Mouse (Mus musculus) forebrain, embryonic 13.5 days (tissue): ENCODE measurements around the gene Cdca8. TPM values are rescaled to one million over a fixed set of nuclear protein-coding genes. Genes with fewer than 3 reads are reported as not detected.

Experiments
- ATAC-seq: fragments of 200-750 bp; cut with Nextera tagmentation; 2 replicates; pipeline ENCODE4 v1.8.0; 2017
- H3K27ac ChIP-seq: fragments of 300-500 bp; sonication (generic); 2 replicates; pipeline ENCODE4 v1.5.1; 2015; ENCODE audit warnings: inconsistent platforms, mild to moderate bottlenecking, moderate library complexity
- H3K27me3 ChIP-seq: fragments of 300-500 bp; sonication (generic); 2 replicates; pipeline ENCODE4 v1.6.1; 2015; ENCODE audit warnings: mild to moderate bottlenecking, inconsistent platforms
- H3K36me3 ChIP-seq: fragments of 300-500 bp; sonication (generic); 2 replicates; pipeline ENCODE4 v1.6.1; 2015; ENCODE audit warnings: mild to moderate bottlenecking, inconsistent platforms; ENCODE audit not compliant: poor library complexity, severe bottlenecking
- H3K4me1 ChIP-seq: fragments of 300-500 bp; sonication (generic); 2 replicates; pipeline ENCODE4 v1.6.1; 2015; ENCODE audit warnings: inconsistent platforms
- H3K4me2 ChIP-seq: fragments of 300-500 bp; sonication (generic); 2 replicates; pipeline ENCODE4 v1.6.1; 2015; ENCODE audit warnings: inconsistent platforms, mild to moderate bottlenecking, moderate library complexity
- H3K4me3 ChIP-seq: fragments of 300-500 bp; sonication (generic); 2 replicates; pipeline ENCODE4 v1.5.1; 2015; ENCODE audit warnings: mild to moderate bottlenecking, inconsistent platforms
- H3K9ac ChIP-seq: fragments of 300-500 bp; sonication (generic); 2 replicates; pipeline ENCODE4 v1.6.1; 2015; ENCODE audit warnings: mild to moderate bottlenecking, inconsistent platforms
- H3K9me3 ChIP-seq: fragments of 300-500 bp; sonication (generic); replicated peaks from 2 replicates; pipeline ENCODE4 v1.6.1; 2016; ENCODE audit warnings: inconsistent platforms
- WGBS: fragments of 180-500 bp; shearing (Covaris S2); methylation state at CpG from one replicate; pipeline ENCODE4 v1.1.7; 2015; 5-methylcytosine and 5-hydroxymethylcytosine counted together
- polyA plus RNA-seq: library from polyadenylated mRNA; unstranded; fragments of >200 nt; fragmentation: Nextera tagmentation; extraction: Ambion mirVana; gene quantifications from 2 replicates; pipeline ENCODE4 v1.2.1, GENCODE M21; 2015

The Cdca8 gene
- polyA plus RNA-seq, 1 experiment from 2014 or later: 179 TPM

- no peak overlapping the region for H3K27ac ChIP-seq
- WGBS: 90% methylated on average over 8 of the region's 8 CpGs
- ATAC-seq: no peak
Observed at GRCm38 (mm10) chr4:124971094-124971493, 32.0 kb upstream of the Cdca8 start.

GRCm38 (mm10) chr4:124970677-124971076, 31.6 kb upstream of the Cdca8 start:
- Histone ChIP-seq H3K36me3 (no peaks in the 10 kb centered on the region), H3K27ac (no peak overlapping the region), H3K4me2 (no peak overlapping the region), H3K27me3 (no peaks in the 10 kb centered on the region), H3K4me3 (no peak overlapping the region), H3K9me3 (no peaks in the 10 kb centered on the region), H3K9ac (no peak overlapping the region), H3K4me1 (peaks cover 4% of the 10 kb centered on the region; the same call in 1 of the 2 replicates)
- ATAC-seq: no peak
- WGBS: 26% methylated on average over 5 of the region's 5 CpGs

More at GRCm38 (mm10) chr4:124971094-124971493, 32.0 kb upstream of the Cdca8 start:
- H3K27me3 ChIP-seq: no peaks in the 10 kb centered on the region
- H3K4me1 ChIP-seq: peaks cover 4% of the 10 kb centered on the region; the same call in 1 of the 2 replicates
- no peak overlapping the region for H3K4me2 ChIP-seq
- H3K9me3 ChIP-seq: no peaks in the 10 kb centered on the region
- H3K9ac ChIP-seq: no peak overlapping the region
- no peak overlapping the region for H3K4me3 ChIP-seq
- H3K36me3 ChIP-seq: no peaks in the 10 kb centered on the region

GRCm38 (mm10) chr4:124970194-124970593, 31.1 kb upstream of the Cdca8 start:
- no peak overlapping the region for H3K9ac ChIP-seq
- H3K9me3 ChIP-seq: no peaks in the 10 kb centered on the region
- WGBS: 72% methylated on average over 11 of the region's 11 CpGs
- peaks cover 8% of the 10 kb centered on the region for H3K4me1 ChIP-seq
- no peaks in the 10 kb centered on the region for H3K36me3 ChIP-seq
- H3K27me3 ChIP-seq: no peaks in the 10 kb centered on the region
- no peak overlapping the region for H3K4me3 ChIP-seq
- H3K27ac ChIP-seq: no peak overlapping the region
- ATAC-seq: no peak
- no peak overlapping the region for H3K4me2 ChIP-seq

GRCm38 (mm10) chr4:124969219-124969848, 30.2 kb upstream of the Cdca8 start:
- 79% methylated on average over 7 of the region's 7 CpGs for WGBS
- H3K36me3 ChIP-seq: no peaks in the 10 kb centered on the region

GRCm38 (mm10) chr4:124968711-124969110, 29.6 kb upstream of the Cdca8 start:
- WGBS: 24% methylated on average over 6 of the region's 6 CpGs
- H3K4me2 ChIP-seq: no peak overlapping the region
- peaks cover 10% of the 10 kb centered on the region for H3K4me1 ChIP-seq
- H3K27ac ChIP-seq: no peak overlapping the region
- H3K36me3 ChIP-seq: no peaks in the 10 kb centered on the region
- ATAC-seq: no peak
- H3K9ac ChIP-seq: no peak overlapping the region
- H3K9me3 ChIP-seq: no peaks in the 10 kb centered on the region
- H3K4me3 ChIP-seq: no peak overlapping the region
- H3K27me3 ChIP-seq: no peaks in the 10 kb centered on the region

More at GRCm38 (mm10) chr4:124969219-124969848, 30.2 kb upstream of the Cdca8 start:
- Histone ChIP-seq H3K27ac (no peak overlapping the region), H3K4me2 (no peak overlapping the region), H3K9ac (no peak overlapping the region), H3K4me1 (peaks cover 10% of the 10 kb centered on the region), H3K27me3 (no peaks in the 10 kb centered on the region), H3K9me3 (no peaks in the 10 kb centered on the region), H3K4me3 (no peak overlapping the region)
- ATAC-seq: no peak

GRCm38 (mm10) chr4:124964912-124965599, 25.9 kb upstream of the Cdca8 start:
- Histone ChIP-seq H3K27ac (0 out of 2 replicates have a peak overlapping the region, but pooled peaks have one; percentile 15), H3K4me2 (no peak overlapping the region), H3K9ac (peak overlapping the region; percentile 34; the same call in 1 of the 2 replicates), H3K4me1 (peaks cover 6% of the 10 kb centered on the region), H3K4me3 (no peak overlapping the region), H3K27me3 (no peaks in the 10 kb centered on the region), H3K36me3 (no peaks in the 10 kb centered on the region), H3K9me3 (no peaks in the 10 kb centered on the region)
- ATAC-seq: no peak
- WGBS: 5% methylated on average over 8 of the region's 8 CpGs

GRCm38 (mm10) chr4:124962576-124962975, 23.5 kb upstream of the Cdca8 start:
- WGBS: 64% methylated on average over 11 of the region's 11 CpGs
- Histone ChIP-seq H3K9ac (no peak overlapping the region), H3K36me3 (no peaks in the 10 kb centered on the region), H3K4me2 (no peak overlapping the region), H3K27ac (no peak overlapping the region), H3K9me3 (no peaks in the 10 kb centered on the region), H3K4me3 (no peak overlapping the region), H3K27me3 (no peaks in the 10 kb centered on the region), H3K4me1 (peaks cover 6% of the 10 kb centered on the region)
- no peak for ATAC-seq

- Histone ChIP-seq H3K4me2 (no peak overlapping the region), H3K27me3 (no peaks in the 10 kb centered on the region), H3K4me3 (no peak overlapping the region), H3K9me3 (no peaks in the 10 kb centered on the region), H3K27ac (no peak overlapping the region), H3K36me3 (no peaks in the 10 kb centered on the region), H3K9ac (no peak overlapping the region), H3K4me1 (peaks cover 6% of the 10 kb centered on the region)
- no peak for ATAC-seq
- WGBS: 88% methylated on average over 11 of the region's 11 CpGs
Observed at GRCm38 (mm10) chr4:124960940-124961339, 21.8 kb upstream of the Cdca8 start.

- Histone ChIP-seq H3K9me3 (no peaks in the 10 kb centered on the region), H3K27ac (no peak overlapping the region), H3K27me3 (no peaks in the 10 kb centered on the region), H3K4me1 (no peaks in the 10 kb centered on the region), H3K9ac (no peak overlapping the region), H3K4me3 (no peak overlapping the region), H3K36me3 (no peaks in the 10 kb centered on the region), H3K4me2 (no peak overlapping the region)
- no peak for ATAC-seq
- WGBS: 71% methylated on average over 11 of the region's 11 CpGs
Observed at GRCm38 (mm10) chr4:124959062-124959461, 20.0 kb upstream of the Cdca8 start.

GRCm38 (mm10) chr4:124957284-124957683, 18.2 kb upstream of the Cdca8 start:
- no peak overlapping the region for H3K27ac ChIP-seq
- 80% methylated on average over 2 of the region's 2 CpGs for WGBS
- no peak overlapping the region for H3K9ac ChIP-seq
- H3K27me3 ChIP-seq: no peaks in the 10 kb centered on the region
- H3K36me3 ChIP-seq: no peaks in the 10 kb centered on the region
- no peak overlapping the region for H3K4me3 ChIP-seq
- H3K4me2 ChIP-seq: no peak overlapping the region
- no peaks in the 10 kb centered on the region for H3K9me3 ChIP-seq
- no peak for ATAC-seq
- no peaks in the 10 kb centered on the region for H3K4me1 ChIP-seq

- Histone ChIP-seq H3K4me1 (no peaks in the 10 kb centered on the region), H3K27ac (no peak overlapping the region), H3K36me3 (no peaks in the 10 kb centered on the region), H3K9me3 (no peaks in the 10 kb centered on the region), H3K9ac (no peak overlapping the region), H3K27me3 (no peaks in the 10 kb centered on the region), H3K4me3 (no peak overlapping the region), H3K4me2 (no peak overlapping the region)
- no peak for ATAC-seq
- WGBS: 76% methylated on average over 4 of the region's 4 CpGs
Observed at GRCm38 (mm10) chr4:124953546-124953945, 14.4 kb upstream of the Cdca8 start.

- Histone ChIP-seq H3K4me2 (no peak overlapping the region), H3K27me3 (no peaks in the 10 kb centered on the region), H3K36me3 (no peaks in the 10 kb centered on the region), H3K4me1 (no peaks in the 10 kb centered on the region), H3K4me3 (no peak overlapping the region), H3K9ac (no peak overlapping the region), H3K9me3 (no peaks in the 10 kb centered on the region), H3K27ac (no peak overlapping the region)
- 54% methylated on average over 10 of the region's 10 CpGs for WGBS
- no peak for ATAC-seq
Observed at GRCm38 (mm10) chr4:124951036-124951433, 11.9 kb upstream of the Cdca8 start.
